Mouse (Mus musculus): ENCODE data around the gene Ogn. TPM values are rescaled to one million over a fixed set of nuclear protein-coding genes. Genes with fewer than 3 reads are reported as not detected.
A peak's percentile ranks its signal among the peaks of the same experiment; 100 is the strongest.

Gene Ogn
- polyA plus RNA-seq, 1 experiment = 6.4 TPM

GRCm38 (mm10) chr13:49643669-49644362 lies 36.0 kb downstream of the Ogn start:
- no peak for DNase-seq (ENCODE audit: low read depth, low spot score)

DNA sequence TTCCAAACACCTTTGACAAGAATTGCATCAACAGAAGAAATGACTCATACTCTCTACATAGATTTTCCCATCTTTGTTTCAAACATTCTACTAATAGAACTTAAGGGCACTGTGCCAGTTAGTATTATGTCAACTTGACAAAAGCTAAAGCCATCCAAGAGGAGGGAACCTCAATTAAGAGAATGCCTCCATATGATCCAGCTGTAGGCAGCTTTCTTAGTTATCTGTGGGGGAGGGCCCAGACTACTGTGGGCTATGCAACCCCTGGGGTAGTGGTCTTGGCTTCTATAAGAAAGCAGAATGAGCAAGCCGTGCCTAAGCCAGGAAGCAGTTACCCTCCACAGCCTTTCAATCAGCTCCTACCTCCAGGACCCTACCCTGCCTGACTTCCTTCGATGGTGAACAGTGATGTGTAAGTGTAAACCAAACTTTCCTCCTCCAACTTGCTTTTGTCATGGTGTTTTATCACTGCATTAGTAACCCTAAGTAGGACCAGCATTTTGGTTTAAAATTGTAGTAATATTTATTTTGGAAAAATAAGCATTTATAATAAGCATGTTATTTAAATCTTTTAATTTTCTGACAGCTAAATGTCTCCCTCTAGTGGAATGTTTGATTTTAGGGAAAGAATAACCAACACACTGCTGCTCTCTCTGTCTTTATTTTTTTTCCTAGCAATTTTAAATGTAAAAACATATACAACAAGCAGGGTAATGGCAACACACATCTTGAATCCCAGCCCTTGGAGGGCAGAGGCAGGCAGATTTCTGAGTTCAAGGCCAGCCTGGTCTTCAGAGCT lies 37.1 kb downstream of the Ogn start:
- 67% methylated on average over 2 of the region's 2 CpGs for WGBS
- DNase-seq (ENCODE audit: low read depth, low spot score) = no peak

DNA sequence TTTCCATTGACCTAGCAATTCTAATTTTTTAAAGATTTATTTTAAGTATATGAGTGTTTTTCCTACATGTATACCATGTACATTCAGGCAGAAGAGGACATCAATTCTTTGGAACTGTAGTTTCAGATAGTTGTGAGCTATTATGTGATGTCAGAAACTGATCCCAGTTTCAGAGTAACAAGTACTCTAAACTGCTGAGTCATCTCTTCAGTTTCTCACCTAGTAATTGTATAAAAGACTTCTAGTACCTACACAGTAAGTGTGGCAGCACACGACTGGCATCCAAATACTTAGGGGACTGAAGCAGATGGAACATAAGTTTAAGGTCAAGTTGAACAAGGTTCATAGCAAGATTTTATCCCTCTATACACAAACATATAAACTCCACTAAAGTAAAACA lies 38.2 kb downstream of the Ogn start:
- WGBS = 60% methylated on average over 1 of the region's 1 CpGs
- DNase-seq (ENCODE audit: low read depth, low spot score) = no peak

DNA sequence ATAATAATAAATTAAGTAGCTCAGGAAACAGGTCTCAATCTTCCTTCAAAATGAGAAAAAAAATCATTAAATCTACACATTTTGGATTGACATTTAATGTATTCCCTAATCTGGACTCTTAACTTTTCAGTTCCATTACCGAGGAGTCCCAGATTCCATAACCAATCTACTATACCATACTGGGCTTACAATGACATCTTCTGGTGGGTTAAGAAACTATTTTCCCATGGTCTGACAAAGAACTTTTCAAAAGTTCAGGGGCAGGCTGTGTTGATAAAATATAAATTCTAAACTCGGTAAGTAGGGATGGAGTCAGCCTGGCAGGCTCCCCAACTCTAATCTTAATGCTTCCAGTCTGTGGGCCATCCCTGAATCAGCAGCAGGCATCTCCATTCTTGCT lies 43.3 kb downstream of the Ogn start:
- no peak for DNase-seq (ENCODE audit: low read depth, low spot score)
- WGBS = 13% methylated on average over 2 of the region's 2 CpGs

DNA sequence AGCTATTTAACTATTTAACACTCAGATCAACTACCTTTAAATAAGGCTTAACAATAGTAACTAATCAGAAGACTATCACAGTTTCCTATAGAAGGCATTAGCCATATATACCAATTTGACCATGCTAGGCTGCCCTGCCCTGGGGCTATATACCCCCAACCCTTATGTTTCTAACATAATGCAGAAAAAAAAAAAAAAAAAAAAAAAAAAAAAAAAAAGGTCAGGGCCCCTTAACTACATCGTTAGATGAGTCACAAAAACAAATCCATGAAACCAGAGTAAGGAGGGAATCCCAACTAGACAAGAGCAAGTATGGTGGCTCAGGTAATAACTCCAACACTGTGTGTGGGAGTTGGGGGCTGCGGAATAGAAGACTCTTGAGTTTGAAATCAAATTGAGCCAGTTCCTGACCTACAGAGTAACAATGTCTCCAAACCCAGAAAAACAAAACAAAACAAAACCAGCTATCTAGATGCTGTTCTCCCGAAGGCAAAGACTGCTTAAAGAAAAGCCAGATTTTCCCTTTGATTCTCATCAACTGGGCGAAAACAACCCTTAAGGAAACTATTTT lies 44.0 kb downstream of the Ogn start:
- 0% methylated on average over 4 of the region's 4 CpGs for WGBS

DNA sequence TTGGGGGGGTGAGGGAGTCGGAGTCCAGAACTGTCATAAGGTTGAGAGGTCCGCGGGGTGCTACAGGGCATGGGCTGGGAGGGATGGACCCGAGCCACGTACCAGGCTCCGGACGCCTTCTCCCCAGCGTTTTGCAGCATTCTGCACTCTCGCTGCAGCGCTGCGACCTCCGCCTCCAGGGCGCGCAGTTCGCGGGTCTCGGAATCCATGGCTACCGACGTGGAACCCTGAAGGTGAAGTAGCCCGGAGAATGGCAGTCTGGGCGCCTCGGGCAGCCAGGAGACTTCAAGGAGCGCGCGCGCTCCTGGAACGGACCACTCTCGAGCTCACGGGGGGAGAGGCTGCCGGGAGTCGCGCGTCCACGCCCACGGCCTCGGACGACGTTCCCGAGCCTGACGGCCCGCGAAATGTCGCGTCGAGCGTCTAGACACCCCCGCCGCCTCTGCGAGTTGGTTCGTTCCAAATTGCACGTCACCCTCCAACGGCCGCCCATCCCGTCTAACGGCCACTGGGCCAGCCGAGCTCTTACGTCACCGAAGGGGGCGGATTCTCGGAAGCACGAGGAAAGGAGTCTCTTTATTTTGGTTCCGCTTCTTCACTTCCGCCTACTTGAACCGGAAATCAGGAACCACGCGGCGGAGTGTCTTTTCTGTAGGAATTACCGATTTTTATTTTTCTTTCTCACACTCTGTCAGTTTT lies 44.8 kb downstream of the Ogn start, which contains the start of the genes Cenpp and Nol8:
TSS of gene Cenpp (minus strand) at position 305 of the 699 bp plus-strand sequence.
TSS of gene Nol8 (plus strand) at position 598 of the 699 bp plus-strand sequence.
- WGBS = under 1% methylated on average over 68 of the region's 68 CpGs
- peak; percentile 96 for DNase-seq (ENCODE audit: low read depth, low spot score)

More for the DNA sequence above, 44.0 kb downstream of the Ogn start:
- no peak for DNase-seq (ENCODE audit: low read depth, low spot score)

DNA sequence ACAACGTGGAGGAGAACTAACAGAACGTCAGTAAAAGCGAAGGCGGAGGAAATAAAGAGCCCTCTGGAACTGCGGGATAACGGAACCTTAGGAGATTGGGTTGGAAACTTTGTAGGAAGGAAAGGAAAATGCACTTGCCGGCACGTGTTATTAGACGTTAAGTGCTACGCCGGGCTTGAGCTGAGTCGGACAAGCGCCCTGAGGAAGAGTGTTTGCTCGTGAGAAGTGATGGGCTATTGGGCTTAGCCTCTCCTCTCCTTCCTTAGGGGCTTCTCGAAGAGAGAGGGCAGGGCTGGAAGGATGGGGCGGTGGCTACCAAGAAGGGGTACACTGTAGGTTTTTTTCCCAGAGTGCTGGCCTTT lies 45.3 kb downstream of the Ogn start:
- DNase-seq (ENCODE audit: low read depth, low spot score) = no peak
- under 1% methylated on average over 16 of the region's 16 CpGs for WGBS

Other genes with a start within 250 kb of the Ogn start
- gene Ippk, start 186.8 kb upstream of the Ogn start, polyA plus RNA-seq (2012; rRNA removed) = 7.7 and 8.1 TPM in 2 replicates
- 0.07 TPM in 1 of 2 replicates, not detected in the other for gene Tes3-ps, start 114.7 kb upstream of the Ogn start, polyA plus RNA-seq (2012; rRNA removed)
- 0.67 and 0.71 TPM in 2 replicates for gene Ecm2, start 103.2 kb upstream of the Ogn start, polyA plus RNA-seq (2012; rRNA removed)
- gene Aspn, start 63.6 kb upstream of the Ogn start, polyA plus RNA-seq (2012; rRNA removed) = 2.1 and 2.4 TPM in 2 replicates
- gene Omd, start 25.6 kb upstream of the Ogn start, polyA plus RNA-seq (2012; rRNA removed) = not detected in 2 replicates
- gene Cenpp, start 44.7 kb downstream of the Ogn start, polyA plus RNA-seq (2012; rRNA removed) = 1.2 and 1.5 TPM in 2 replicates
- gene Nol8, start 45.0 kb downstream of the Ogn start, polyA plus RNA-seq (2012; rRNA removed) = 0.84 and 1.4 TPM in 2 replicates
- gene Iars, start 74.1 kb downstream of the Ogn start, polyA plus RNA-seq (2012; rRNA removed) = 17.9 and 25.0 TPM in 2 replicates
- gene Gm30302, start 191.0 kb downstream of the Ogn start, polyA plus RNA-seq (2012; rRNA removed) = not detected in 2 replicates

Data from large intestine, adult 2 months (tissue).